Mouse (Mus musculus): ENCODE data around the gene Nfyb.

Nfyb gene

DNA sequence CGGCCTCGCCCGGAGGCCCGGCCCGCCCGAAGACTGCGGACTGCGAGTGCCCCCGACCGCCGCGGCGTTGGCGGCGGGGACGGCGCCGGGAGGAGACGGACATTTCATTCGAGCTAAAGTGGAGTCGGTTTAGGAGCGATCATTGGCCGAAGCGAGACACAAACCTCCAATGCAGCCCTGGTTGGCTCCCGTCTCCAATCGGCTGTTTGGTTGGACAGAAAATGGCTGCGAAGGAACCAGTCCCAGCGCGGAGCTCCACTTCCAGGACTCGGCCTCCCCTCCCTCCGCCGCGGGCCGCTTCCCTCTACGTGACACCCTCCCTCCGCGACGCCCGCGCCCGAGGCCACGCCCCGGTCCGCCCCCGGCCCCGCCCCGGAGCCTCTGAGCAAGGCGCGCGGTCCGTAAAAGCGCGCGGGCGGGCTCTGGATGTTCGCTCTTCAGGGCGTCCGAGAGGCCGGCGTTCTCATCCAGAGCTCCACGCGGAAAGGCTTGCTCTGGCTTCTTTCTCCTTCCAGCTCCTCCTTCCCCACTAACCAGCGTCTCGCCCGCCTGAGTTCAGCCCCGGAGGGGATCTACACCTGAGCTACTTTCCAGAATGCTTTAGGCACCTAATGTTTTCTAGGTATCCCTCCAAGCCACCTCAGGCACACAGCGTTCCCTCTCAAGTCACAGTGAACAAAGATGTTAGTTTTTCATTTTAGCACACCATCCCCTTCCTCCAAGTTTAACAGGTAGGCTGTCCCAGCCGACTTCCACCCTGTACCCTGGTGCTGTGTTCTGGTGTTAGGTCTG is at the start of gene Nfyb:
Gene Nfyb, minus strand, starts transcription at position 305 of the 792 bp plus-strand sequence.
- peak; percentile 96 for DNase-seq (ENCODE audit: extremely low read depth, insufficient read length, low spot score)

DNA sequence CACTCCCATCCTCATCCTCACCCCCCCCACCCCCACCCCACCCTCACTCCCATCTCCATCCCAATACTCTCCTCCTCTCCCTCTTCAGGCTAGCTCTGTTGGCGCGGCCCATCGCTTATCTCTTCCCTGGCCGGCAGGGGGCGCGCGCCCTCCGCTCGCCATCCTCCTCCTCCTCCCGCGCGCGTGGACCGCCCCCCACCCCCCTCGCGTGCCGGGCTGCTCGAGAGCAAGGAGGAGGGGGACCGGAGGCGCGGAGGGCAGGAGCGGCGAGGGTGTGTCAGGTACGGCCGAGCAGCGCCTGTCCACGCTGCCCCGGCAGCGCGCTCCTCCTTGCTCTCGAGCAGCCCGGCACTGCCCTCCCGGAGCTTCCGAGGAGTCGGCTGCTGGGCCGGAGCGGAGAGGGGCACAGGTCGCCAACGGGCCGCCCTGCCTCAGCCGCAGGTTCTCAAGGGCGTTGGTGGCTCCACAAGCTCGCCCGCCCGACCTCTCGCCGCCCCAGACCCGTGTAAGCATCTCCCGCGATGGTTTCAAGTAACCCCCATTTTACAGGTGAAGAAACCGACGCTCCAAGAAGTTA is 48.0 kb upstream of the Nfyb start:
- no peak for DNase-seq (ENCODE audit: extremely low read depth, insufficient read length, low spot score)

DNA sequence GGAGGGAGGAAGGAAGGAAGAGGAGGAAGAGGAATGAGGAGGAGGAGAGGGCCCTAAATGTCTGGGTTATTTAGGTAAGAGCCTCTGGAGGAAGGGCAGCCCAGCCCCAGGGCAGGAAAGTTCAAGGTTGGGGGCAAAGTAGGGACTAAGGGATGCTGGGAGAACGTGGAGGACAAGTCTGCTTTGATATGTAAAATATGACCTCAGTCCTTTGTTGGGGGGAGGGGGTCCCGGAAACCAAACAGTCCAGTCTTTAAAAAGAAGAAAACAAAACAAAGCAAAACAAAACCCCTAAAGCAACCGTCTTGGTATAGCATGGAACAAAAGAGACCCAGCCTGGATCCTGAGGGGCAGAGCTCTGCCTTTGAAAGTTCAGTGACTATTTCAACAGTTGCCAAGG is 45.4 kb upstream of the Nfyb start:
- no peak for DNase-seq (ENCODE audit: extremely low read depth, insufficient read length, low spot score)

DNA sequence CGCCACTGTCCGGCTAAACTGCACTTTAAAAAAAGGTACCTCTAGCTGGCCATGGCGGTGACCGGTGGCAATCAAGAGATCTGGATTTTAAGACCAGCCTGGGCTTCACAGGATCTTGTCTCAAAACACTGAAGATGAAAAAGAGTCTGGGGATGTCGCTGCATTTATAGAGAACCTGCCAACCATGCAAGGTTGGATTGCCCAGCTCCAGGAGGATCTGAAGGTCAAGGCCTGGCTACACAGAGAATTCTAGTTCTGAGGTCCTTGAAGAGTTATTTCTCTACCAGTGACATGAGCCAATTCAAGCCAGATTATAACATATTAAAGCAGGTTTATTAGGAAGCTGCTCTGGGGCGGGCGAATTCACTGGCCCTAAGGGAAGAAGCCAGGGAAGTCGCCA is 44.9 kb upstream of the Nfyb start:
- DNase-seq (ENCODE audit: extremely low read depth, insufficient read length, low spot score) = no peak

DNA sequence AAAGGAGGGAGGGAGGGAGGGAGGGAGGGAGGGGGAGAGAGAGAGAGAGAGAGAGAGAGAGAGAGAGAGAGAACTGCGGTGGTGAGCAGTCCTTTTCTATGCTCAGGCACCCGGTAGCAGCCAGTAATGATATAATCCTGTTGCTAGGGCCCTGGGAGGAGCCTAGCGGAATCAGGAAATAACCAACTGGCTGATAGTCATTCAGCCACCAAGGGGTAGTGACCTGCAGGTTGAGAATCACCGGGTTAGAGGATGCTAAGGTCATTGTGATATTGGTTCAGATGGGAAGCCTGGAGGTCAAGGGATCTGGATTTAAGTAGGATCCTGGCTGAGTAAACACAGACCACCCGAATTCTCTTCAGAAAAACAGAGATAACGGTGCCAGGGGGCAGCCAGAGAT is 44.2 kb upstream of the Nfyb start:
- no peak for DNase-seq (ENCODE audit: extremely low read depth, insufficient read length, low spot score)

DNA sequence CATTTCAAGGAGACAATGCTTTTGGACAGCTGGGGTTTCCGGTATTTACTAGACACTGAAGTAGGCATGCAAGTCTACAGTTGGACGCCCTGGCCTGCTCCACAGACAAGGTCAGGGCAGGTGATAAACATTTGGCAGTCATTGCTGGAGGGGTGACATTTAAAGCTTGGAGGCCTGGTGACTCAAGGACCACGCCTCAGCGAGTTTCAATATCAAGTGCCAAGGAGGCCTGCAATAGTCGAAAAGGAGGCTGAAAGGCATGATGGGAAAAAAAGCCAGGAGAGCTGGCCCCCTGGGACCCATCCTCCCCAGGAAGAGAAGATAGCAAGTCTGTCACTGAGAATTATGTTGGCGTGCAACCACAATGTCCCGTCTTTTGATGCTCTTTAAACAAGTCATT is 43.3 kb upstream of the Nfyb start:
- DNase-seq (ENCODE audit: extremely low read depth, insufficient read length, low spot score) = no peak

DNA sequence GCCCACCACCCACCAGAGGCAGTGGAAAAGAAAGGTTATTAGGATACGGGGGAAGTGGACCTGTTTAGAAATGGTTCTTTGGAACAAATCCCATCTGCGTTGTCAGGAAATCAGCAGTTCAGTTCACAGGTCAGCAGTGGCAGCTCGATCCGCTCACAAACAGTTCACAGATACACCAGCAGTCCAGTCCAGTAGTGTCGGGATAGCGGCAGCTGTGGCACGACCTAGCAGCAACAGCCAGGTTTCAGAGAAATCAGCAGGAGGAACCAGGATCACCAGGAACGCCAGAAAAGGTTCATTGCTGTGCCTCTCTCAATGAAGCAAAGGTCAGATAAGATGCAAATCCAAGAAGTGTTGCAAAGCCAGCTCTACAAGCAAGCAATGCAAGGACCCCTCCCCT is 42.5 kb upstream of the Nfyb start:
- no peak for DNase-seq (ENCODE audit: extremely low read depth, insufficient read length, low spot score)

DNA sequence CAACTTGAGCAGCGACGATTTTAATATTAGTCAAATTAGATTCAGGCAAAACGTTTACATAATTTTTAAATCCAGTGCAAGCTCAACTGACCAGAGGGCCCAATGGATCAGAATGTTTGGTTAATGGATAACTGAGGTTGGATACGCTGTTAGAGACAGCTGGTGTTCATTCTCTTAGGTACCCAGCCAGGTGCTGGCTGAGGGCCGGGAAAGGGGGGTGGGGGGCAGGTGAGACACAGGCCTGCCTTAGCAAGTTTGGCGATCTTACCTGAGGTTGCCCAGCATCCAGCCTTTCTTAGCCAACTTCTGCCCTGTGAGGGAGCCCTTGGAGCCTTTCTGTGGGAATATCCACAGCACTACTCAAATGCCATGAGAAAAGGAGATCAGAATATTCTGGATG is 41.2 kb upstream of the Nfyb start:
- DNase-seq (ENCODE audit: extremely low read depth, insufficient read length, low spot score) = no peak

DNA sequence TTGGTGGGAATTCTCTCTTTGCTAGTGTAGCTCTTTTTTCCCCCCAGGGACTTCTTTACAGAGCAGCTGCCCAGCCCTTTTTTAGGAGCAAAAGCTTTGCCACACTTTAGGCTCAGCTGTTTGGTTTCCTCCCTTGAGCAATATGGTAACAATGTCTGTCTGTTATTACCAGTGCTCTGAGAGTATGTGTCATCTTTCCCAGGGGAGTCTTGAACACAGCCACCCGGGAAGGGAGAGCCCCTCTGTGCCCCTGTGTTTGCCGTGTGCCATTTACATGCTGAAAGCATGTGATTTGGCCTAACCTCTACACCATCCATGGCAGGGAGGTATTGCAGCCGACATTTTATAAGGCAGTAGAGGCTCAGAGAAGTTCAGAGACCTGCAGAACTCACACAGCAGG is 40.5 kb upstream of the Nfyb start:
- DNase-seq (ENCODE audit: extremely low read depth, insufficient read length, low spot score) = peak; percentile 34

DNA sequence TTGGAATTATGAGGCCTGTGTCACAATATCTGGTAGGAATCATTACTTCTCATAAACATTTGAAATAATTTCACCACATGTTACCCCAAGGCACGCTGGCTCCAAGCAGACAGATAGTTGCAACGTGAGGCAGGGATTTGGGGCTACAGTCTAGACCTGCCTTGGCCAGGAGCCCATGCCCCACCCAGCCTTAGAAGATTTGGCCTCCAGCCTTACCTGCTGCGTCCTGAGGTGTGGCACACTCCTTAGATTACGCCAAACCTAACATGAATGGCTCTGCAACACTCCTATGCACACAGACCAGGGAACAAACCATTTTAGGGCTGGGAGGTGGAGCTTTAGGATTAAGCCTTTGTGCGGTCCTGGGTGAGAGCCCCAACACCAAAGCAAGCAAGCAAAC is 36.1 kb upstream of the Nfyb start:
- no peak for DNase-seq (ENCODE audit: extremely low read depth, insufficient read length, low spot score)

DNA sequence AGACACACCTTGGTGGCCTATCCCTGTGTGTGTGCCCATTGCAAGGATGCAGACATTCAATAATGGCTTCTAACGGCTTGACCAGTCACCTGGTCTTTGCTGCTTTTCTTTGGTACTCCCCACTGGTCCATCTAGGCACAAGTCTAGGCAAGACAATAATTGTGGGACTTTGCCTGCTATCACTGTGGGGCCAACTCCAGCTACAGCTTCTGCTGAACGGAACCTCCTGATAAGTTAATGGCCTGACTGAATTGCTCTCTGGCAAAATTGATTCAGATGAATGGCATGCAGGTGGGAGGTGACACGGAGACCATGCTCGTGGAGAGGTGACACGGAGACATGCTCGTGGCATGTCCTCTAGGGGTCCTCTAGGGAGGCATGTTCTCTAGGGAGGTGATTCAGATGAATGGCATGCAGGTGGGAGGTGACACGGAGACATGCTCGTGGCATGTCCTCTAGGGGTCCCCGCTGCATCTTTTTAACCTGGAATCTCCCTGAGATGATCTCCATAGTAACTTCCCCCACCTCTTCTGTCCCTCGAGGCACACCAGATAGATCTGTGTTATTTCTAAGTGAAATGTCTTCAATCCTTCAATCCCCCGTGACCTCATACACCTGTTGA is 34.5 kb upstream of the Nfyb start:
- DNase-seq (ENCODE audit: extremely low read depth, insufficient read length, low spot score) = peak; percentile 26

DNA sequence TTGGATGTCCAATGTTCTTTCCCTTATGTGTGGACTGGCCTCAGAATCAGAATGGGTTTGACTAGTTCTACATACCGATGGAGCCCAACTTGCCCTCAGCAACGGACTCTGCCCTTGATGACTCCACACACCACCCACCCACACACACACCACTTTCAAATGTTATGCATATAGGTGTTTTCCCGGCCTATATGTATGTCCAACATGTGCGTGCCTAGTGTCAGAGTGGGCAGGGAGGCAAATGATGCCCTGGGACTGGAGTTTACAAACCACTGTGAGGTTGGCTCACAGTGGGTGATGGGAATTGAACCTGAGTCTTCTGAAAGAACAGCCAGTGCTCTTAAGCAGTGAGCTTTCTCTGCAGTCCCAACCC is 33.2 kb upstream of the Nfyb start:
- no peak for DNase-seq (ENCODE audit: extremely low read depth, insufficient read length, low spot score)

DNA sequence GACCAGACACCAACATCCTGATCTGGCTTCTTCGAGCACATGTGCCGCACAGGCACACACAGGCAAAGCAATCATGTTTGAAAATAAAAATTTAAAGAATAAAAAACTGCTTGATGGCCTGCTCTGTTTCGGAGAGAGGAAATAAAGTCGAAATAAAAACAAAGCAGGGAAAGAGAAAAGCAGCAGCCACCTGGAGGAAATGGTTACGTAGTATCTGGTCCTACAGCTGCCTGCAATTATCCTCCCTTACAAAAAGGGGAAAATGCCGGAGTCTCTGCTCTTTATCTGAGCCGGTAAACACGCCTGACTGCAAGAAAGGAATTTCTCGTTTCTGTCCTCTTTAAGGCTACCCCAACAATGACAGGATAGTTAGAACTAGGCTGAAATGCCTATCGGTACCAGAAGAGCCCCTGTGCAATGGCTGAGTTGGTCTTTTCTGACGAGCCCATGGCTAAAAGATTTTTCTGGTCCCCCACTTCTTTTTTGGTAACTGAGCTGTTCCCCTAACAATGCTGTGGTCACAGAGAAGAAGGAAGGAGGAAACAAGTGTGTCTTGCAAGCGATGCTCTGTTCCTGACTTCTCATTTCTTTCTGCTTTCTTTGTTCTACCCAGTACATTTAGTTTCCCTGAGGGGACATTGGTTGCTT is 32.7 kb upstream of the Nfyb start:
- no peak for DNase-seq (ENCODE audit: extremely low read depth, insufficient read length, low spot score)

DNA sequence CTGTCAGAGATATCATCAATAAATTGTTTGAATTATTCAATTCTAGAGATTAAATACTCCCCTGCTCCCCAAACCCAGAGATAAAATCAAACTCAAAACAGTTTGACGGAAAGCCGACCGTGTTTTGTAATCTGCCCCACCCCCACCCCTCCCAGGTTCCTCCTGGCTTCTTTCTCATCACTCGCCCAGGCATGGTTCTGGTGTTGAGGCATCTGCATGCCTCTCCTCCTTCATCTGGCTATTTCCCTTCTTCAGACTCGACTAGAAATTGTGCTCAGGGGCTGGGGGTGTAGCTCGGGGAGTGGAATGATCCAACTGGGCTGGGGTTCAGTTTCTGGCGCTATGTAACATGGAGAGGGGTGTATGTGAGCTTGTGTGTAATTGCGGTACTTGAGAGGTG is 31.8 kb upstream of the Nfyb start:
- DNase-seq (ENCODE audit: extremely low read depth, insufficient read length, low spot score) = no peak

DNA sequence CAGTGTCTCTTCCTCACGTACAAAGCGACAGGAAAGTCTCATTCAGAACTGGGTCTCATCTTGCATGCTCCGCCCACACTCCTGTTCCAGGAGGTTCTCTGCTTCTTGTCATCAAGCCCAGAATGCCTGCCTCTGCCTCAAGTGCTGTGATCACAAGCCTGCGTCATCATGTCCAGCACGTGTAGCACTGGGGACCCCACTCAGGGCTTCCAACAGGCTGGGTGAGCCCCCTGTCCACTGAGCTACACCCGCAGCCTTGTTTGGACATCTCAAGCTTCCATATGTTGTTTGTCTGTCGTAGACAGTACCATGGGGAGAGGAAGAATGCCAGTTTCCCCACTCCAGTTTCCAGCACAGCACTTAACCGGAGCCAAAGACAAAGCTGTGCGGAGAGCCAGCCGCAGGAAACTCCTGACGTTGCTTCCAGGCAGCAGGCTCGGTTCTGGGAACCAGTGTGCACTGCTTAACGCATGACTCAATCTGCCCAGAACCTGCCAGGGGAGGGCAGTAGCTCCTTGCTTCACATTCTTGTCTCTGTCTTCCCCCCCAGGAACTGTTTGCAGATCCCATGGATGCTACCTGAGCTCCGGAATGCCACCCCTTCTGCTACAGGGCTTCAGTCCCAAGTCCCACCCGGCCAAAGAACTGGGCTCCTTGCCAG is 31.3 kb upstream of the Nfyb start:
- DNase-seq (ENCODE audit: extremely low read depth, insufficient read length, low spot score) = peak; percentile 69

DNA sequence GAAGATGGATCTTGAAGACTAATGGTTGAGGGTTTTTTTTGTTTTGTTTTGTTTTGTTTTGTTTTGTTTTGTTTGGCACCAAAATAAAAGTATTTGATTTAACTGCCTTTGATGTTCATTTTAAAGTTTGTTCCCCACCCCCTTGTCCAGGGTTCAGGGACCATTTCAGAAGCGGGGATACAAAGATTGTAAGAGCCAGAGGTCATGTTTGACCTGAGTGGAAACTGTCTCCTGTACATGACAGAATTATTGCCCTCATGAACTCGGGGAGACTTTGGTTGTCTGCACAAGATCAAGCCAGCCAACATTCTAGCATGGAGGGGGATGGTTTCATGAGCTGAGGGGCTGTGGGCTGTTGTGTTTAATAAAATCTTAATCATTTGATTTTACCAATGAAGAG is 28.4 kb upstream of the Nfyb start:
- no peak for DNase-seq (ENCODE audit: extremely low read depth, insufficient read length, low spot score)

DNA sequence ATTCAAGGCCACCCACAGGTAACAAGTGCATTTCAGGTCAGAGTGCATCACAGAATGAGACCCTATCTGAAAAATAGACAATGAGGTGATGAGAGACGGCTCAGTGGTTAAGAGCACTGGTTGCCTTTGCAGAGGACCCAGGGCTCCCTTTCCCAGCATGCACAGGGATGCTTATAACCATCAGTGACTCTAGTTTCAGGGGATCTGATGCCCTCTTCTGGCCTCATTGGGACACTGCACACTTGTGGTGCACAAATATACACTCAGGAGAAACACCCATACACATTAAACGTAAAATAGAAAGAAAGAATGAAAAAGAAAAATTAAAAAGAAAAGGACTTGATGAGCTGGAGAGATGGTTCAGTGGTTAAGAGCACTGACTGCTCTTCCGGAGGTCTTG is 27.8 kb upstream of the Nfyb start:
- DNase-seq (ENCODE audit: extremely low read depth, insufficient read length, low spot score) = no peak

DNA sequence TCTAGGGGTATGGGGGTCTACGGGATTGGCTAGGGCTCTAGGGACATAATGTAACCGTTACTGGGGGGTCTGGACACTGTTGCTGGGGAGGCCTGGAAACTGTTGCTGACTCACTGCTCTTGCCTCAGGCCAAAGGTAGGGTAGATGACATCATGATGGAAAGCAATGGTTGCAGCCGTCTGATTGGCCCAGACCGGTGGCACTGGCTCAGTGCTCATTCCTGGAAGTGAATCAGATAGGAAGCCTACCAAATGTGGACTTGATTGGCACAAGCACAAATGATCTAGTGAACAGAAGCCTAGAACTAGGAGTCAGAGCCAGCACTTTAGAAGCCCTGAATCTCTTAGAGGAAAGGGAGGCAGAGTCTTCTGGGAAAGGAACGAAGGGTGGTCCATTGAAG is 26.6 kb upstream of the Nfyb start:
- no peak for DNase-seq (ENCODE audit: extremely low read depth, insufficient read length, low spot score)

DNA sequence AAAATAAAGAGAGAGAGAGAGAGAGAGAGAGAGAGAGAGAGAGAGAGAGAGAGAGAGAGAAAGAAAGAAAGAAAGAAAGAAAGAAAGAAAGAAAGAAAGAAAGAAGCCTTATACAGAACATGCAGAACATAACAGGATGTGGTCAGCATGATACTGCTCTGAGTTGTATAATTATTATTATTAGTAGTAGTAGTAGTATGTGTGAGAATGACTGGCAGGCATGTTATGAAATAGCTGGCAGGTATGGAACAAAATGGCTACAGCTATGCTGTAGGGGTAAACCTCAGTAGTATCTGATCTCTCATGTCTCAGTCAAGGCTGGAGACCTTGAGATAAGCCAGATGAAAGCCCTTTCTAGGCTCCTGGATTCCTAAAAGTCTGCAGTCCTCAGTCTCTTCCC is 25.2 kb upstream of the Nfyb start:
- DNase-seq (ENCODE audit: extremely low read depth, insufficient read length, low spot score) = no peak

DNA sequence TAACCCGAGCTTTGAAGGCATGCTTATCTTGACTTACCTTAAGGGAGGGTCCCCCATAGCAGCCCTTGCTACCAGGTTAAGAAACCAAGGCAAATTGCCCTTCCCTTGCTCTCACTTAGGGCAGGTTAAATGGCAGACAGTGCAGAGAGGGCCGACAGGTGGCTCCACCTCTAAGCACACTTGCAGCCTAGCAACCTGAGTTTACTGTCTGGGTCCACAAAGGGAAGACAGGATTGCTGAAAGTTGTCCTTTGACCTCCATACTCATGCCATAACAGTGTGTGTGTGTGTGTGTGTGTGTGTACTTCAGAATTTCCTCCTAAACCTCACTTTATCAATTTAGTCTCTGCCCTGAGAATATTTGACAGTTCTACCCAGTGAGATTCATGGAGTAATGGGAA is 18.5 kb upstream of the Nfyb start:
- no peak for DNase-seq (ENCODE audit: extremely low read depth, insufficient read length, low spot score)

DNA sequence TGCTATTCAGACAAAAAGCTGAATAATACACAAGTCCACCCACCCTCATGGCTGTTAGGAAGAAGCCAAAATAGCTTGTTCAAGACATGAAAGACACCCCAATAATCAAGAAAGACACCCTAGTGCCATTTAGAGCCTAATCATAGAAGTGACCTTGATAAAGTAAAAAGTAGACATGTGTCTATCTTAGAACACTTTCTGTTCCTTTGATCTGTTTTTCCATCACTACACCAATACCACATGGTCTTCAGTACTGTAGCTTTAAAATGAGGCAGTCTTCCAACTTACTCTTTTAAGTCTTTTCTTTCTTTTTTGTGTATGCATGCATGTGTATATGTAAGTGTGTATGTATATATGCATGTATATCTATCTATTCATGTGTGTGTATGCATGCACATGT is 16.9 kb upstream of the Nfyb start:
- no peak for DNase-seq (ENCODE audit: extremely low read depth, insufficient read length, low spot score)
